Mouse (Mus musculus): ENCODE data around the gene Dusp2.

GRCm38 (mm10) chr2:127323667-127324066 is 12.3 kb upstream of the Dusp2 start:
- no peak for TF ChIP-seq CTCF (IDR thresholded peaks at IDR 0.05; ENCODE audit: insufficient read depth, low read depth, low read length)
- no peak for TF ChIP-seq POLR2A (IDR thresholded peaks at IDR 0.05; ENCODE audit: insufficient read depth, low read depth, low read length)
